Mouse (Mus musculus) testis, adult 2 months (tissue): ENCODE data around the gene D430041D05Rik.

ENCODE experiments used
- CTCF ChIP-seq: fragments of 200-500 bp; IDR thresholded peaks from 2 replicates; pipeline ENCODE4 v1.5.1; 2012; ENCODE audit warnings: low read depth, mild to moderate bottlenecking, inconsistent platforms, low read length, moderate library complexity; ENCODE audit not compliant: control insufficient read depth, insufficient read depth, insufficient replicate concordance
- POLR2A ChIP-seq: fragments of 200-500 bp; IDR thresholded peaks from 2 replicates; pipeline ENCODE4 v1.6.1; 2012; ENCODE audit warnings: low read depth, mild to moderate bottlenecking, inconsistent platforms, low read length, moderate library complexity; ENCODE audit not compliant: control insufficient read depth

DNA sequence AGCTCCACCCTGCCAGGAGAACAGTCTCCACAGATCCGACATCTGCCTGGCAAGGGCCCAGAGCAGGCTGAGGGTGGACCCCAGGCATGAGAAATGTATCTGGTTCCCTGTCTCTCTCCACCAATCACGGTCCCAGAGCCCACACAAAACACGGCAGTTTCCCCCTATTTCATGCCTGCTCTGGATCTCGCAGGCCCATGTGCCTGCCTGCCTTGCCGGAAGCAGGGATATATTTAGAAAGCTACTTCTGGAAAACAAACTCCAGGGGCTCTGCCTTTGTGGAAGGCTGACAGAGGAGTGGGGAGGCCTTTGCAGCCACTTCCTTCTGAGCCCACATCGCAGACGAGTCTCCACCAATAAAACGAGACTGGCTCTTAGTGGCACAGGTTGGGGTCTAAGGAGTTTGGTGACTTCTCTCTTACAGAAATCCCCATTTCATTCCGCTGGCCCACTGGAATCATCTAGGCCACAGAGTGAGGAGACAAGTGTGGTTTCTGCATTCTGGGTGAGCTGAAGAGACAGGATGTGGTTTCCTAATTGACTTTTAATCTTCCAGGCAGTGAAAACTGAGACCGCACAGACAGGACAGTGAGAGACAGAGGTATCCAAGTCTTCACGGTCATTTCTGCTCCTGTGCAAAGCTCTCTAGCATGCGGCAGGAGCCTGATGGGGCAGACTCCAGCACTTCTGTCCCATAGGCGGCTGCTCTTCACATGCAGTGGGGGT, 233.7 kb downstream of the D430041D05Rik start:
- TF ChIP-seq CTCF (no peak), POLR2A (no peak)
